Mouse (Mus musculus): Measurements from ENCODE around the gene Rb1.

The Rb1 gene

DNA sequence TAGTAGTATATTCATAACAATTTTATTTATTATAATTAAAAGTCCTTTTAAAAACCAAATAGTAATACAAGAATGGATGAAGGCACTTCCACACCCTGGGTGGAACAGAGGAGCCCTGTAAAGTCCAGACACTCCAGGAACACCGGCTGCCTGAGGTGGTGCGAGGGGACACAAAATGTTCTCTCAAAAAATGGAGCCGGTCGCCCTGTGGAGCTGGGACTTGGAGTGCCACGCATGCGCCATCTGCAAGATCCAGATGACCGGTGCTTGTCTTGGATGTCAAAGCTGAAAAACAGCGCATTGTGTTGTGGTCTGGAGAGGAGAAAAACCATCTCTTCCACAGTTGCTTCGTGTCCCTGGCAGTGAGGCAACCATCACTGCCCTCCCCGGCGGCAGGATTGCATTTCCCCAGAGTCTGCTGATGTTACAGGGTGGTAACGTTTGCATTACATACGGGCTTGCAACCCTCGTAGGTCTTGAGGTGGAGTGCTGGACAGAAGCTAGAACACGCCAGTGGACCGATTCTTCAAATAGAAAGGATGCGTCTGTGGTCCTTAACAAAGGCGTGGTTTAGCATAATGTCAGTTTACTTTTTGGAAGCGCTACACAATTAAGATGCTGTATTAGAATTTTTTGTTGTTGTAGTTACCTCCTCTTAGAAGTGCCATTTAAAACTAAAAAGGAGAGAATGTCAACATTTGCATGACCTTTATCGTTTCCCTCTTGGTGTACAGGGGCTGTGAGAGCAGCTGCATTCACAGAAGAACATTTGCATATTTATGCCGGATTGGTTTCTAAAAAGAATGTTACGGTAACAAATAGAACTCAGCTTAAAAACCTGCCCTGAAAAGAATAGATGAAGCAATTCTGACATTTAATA lies 9.5 kb upstream of the Rb1 start:
- no peak for DNase-seq (ENCODE audit: low spot score)

DNA sequence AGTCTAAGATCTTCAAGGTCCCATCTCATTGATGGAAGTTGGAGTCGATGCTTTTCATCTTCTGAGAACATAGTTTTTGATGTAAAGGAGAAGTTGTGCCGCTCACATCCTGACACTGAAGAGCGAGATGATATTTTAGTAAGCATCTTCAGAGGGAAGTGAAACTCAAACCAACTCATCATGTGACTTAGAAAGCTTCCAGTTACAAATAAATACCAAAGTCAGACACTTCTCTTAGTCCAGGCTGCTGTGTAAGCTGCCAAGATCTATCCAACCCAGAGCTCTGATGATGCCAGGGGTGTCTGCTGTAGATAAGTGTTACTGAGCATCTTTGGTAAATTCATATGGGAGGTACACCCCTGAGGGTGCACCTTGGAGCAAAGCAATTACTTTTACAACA lies 8.3 kb upstream of the Rb1 start:
- DNase-seq (ENCODE audit: low spot score) = no peak

DNA sequence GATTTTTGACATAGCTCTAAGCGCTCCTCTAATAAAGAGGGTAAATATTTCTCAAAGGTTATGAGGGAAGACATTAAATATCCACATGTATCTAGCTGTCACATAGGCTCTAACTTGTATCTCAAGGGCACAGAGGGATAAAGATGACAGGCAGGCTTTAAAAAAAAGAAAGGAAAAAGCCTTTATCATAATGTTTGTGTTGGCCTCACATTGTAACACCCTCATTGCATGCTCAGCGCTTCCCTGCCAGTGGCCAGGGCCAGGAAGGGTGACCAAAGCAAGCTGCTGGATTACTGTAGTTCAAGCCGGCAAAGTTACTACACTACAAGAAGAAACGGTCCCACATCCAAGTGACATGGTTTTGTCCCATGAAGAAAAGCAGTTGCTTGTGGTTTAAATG lies 5.8 kb upstream of the Rb1 start:
- DNase-seq (ENCODE audit: low spot score) = no peak

DNA sequence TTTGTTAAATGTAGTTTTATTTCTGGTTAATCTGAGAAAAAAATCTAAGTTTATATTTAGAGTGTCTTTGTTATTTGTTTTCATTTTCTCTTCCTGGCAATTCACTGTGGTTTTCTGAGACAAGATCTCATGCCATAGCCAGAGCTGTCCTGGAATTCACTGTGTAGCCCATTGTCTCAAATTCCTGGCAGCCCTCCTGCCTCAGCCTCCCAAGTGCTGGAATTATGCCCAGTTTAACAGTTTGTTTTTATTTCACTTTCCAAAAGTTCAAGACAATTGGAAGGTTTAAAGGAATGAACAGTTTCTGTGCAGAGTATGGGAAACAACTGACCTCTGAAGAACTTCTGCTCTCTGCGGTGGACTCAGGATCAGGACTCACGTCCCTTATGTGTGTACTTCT lies 4.2 kb upstream of the Rb1 start:
- no peak for DNase-seq (ENCODE audit: low spot score)

DNA sequence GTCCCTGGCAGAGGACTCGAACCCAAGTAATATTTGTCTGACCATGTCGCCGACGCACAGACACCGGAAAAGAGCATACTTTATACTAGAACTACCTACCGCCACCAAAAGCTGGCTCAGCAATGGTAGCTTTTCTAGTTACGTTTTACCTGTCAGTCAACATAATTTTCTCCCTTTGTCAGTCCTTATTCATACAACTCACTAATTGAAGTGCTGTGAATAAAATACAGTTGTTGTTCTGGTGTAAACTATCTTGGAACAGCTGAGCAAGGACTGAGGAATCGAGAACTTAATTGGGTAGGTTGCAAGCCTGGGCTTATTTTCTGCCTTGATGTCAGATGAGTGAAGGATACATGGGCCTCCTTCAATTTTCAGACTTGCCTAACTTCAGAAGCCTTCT lies 889 bp upstream of the Rb1 start:
- no peak for DNase-seq (ENCODE audit: low spot score)

DNA sequence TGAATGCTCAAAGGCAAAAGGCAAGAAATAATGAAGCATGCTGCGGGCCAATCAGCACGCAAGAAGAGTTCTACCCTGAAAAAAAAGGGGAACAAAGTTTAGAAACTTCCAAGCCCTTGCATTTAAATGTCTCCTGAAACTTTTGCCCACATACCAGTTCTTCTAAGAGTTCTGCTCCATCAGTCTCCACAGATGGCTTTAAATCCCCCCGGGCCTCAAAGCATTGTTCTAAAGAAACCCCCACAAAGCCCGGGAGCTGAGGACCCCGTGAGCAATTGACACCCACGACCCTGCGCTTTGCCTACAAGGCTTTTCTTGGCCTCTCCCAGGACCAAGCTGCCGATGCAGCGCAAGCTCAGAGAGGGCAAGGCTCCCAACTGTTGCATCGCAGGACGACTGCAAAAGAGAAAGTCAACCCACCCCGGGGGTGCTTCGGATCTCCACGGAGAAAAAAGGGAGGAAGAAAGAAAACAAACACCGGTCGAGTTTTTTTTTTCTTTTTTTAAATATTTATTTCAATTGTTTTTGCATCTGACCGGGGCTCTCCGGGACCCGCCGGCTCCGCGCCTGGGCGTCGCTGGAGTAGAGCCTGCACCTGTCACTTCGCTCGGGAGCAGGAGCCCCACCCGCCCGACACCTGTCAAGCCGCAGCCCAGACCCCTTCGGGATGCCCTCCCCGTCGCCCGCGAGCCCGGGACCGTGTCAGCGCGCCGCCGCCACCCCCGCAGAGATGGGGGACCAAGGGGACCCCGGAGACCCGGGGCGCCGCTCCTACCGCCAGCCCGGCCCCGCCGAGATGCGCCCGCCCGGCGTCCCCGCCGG lies 777 bp downstream of the Rb1 start:
- peak; percentile 16 for DNase-seq (ENCODE audit: low spot score)

DNA sequence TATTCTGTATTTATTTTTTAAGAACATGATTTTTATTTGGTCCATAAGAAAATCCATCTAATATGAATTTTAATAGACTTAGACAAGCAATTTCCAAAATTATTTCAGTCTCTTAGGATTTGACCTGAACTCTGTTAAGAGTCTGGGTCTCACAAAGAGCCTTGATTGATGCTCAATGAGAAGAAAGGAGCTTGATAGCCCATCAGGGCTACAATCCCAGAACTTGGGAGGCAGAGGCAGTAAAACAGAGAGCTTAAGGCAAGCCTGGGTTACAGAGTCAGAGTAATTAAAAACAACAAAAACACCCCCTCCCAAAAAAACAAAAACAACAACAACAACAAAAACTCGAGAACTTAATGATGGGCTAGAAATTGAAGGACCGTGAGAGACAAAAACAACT lies 1.7 kb downstream of the Rb1 start:
- DNase-seq (ENCODE audit: low spot score) = no peak

DNA sequence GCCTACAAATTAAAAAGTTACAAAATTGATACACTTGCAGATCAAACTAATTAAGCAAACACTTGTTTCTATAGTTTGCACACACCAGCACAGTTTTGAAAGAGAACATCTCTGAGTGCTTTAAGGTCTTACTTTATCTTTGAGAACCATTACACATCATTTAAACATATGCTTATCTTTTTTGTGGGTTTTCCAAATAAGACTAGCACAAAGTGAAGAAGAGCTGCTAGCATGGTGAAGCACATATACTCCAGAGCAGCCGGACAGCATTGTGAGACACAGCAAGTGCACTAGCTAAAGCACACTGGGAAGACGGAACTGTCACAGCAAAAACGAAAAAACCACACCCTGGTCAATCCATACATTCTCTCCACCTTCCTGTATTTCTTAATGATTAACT lies 3.5 kb downstream of the Rb1 start:
- no peak for DNase-seq (ENCODE audit: low spot score)

DNA sequence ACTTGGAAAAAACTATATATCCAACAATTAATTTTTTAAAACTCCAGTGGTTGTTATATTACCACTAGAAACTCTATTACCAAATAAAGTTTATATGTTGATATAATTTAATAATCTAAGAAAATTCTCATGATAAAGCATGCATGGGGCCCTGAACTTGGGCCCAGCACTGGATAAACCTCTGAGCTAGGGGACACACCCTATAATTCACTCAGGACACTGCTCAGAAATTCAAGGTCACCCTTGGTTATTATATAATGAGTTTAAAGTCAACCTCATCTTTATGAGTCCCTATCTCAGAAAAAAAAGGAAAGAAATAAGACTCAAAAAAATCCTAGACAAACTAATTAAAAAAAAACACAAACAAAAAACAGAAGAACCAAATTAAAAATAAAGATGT lies 8.7 kb downstream of the Rb1 start:
- no peak for DNase-seq (ENCODE audit: low spot score)

DNA sequence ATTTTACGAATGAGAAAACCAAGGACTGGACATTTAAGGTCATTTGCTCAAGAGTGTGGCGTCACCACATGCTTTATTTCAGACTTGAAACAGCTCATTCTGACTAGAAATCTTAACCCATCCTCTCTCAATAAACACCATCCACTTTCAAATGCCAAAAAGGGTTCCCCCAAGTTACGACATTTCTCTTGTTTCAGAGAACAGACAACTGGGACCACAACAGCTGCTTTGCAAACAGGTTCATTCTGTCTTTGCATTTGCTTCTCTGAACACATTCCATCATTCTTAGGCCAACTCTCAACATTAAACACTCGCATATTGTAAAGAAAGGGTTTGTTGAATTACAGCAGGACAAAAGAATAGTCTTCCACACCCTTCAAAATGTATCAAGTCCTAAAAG lies 11.8 kb downstream of the Rb1 start:
- no peak for DNase-seq (ENCODE audit: low spot score)

DNA sequence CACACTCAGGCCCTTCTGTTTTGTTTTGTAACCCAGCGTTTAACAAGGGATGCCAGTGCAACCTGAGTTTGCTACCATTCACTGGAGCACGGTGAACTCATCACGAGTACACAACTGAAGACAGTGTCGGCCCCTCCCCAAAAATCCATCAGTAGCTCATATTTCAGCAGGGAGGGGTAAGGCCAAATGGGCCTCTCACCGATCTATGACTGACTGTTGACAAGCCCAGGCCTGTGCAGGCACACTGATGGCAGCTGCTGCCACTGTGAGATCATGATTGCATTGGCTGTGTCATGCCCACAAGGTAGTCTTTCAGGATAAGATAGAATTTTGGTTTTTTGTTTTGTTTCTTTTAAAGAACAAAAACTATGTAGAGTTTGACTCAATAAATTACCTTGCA lies 12.2 kb downstream of the Rb1 start:
- DNase-seq (ENCODE audit: low spot score) = no peak

DNA sequence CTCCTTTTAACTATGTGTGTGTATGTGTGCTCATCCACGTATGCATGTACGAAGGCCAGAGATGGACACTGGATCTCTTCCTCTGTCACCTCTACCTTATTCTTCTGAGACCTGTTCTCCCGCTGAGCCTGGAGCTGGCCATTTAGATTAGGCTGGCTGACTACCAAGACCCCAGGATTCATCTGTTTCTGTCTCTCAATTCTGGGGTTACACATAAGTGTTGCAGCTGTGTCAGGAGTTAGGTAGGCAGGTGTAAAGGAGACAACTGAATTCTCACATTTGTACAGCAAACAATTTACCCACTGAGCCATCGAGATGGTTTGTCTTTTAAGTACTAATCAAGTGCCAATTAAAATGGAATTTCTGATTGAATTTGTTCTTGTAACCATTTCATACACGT lies 12.7 kb downstream of the Rb1 start:
- DNase-seq (ENCODE audit: low spot score) = no peak

DNA sequence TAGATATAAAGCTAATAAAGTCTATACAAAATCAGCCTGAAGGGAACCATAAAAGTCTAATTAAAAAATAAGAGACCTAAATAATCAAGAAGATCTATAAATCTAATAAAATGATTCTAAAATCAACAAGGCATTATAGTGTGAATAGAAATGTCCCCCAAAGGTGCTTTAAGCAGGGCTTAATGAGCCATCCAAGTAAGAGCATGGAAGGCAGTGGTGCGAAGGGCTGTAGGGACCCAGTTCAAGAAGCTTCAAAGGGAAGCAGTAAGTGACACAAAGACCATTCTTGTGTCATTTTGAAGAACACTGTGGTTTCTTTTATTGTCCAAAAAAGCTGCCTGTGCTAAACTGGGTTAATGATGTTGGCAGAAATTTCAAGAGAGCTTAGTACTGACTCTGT lies 18.1 kb downstream of the Rb1 start:
- no peak for DNase-seq (ENCODE audit: low spot score)

DNA sequence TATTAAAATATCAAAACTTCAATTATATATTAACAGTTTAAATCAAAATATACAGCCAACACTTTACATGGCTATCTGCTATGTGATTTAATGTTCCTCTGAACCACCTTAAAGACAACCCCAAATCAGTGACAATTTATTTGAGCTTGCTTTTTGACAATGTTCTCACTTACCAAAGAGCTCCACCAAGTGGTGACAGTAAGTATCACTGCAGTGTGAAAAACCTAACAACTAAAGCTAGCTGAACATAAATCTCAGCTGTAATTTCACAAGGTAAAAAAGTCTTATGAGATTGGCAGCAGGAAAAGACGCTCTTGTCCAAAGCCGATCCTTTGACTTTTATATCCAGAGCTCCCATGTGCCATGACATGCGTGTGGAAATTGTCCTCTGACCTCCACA lies 22.4 kb downstream of the Rb1 start:
- no peak for DNase-seq (ENCODE audit: low spot score)

DNA sequence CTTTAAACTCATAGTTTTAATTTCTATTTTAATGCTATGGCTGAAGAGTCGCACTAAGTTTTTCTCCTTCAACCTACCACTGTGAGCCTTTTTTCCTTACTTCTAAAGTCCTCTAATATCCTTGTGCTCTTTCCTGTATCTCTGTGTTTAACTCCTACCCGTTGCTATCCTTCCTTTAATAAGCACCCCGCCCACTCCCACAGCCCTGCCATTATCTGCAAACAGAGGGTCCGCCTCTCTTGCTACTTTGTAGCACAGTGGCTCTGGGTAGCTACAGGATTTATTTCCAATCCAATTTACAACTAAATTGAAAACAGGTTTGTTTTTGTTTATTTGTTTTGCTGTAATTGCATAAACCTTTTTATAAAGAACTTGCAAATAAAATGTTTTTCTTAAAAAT lies 23.8 kb downstream of the Rb1 start:
- DNase-seq (ENCODE audit: low spot score) = no peak

DNA sequence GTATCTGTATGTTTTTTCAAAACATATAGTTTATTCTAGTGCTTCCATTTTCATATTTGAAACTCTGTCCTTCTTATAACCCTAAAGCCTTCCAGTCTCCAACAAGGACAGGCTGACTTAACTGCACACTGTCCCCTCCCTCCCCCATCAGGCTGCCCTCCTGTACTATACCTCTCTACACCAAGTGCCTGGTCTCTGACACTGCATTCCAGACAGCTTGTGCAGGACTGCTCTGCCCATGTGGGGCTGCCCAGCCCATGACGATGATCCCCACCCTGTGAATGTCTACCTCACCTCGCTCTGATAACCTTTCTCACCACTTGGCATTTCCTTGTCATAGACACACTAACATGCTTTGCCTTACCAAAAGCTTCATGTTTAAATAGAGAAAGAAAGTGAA lies 30.1 kb downstream of the Rb1 start:
- no peak for DNase-seq (ENCODE audit: low spot score)

DNA sequence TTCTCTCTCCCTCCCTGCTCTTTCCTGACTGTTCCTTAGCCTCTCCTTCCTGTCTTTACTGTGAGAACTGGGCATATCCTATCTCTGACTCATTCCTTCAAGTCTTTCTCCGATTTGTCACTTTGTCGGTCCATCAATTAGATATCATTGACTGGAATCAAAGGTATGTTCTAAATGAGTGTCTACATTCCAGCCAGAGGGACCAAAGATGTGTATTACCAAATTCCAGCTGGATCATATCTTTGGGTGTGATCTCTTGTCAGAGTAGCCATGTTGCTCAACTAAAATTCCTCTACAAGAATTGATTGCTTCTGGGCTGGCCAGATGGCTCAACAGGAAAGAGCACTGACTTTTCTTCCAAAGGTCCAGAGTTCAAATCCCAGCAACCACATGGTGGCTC lies 32.0 kb downstream of the Rb1 start:
- DNase-seq (ENCODE audit: low spot score) = no peak

DNA sequence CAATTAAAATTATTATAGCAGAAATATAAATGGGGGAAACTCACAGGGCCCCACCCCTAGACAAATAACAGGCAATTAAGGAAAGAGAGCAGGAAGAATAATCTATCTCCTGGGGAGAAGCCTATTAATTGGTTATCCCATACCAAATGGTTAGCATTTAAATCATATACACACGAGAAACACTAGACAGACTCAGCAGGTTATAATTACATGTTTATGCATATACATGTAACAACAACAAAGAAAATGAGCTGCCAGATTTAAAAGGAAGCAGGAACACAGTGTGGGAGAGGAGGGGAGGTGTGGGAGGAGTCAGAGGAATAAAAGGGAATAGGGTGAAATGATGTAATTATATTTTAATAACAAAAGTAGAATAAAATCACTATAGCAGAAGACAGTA lies 33.2 kb downstream of the Rb1 start:
- DNase-seq (ENCODE audit: low spot score) = no peak

DNA sequence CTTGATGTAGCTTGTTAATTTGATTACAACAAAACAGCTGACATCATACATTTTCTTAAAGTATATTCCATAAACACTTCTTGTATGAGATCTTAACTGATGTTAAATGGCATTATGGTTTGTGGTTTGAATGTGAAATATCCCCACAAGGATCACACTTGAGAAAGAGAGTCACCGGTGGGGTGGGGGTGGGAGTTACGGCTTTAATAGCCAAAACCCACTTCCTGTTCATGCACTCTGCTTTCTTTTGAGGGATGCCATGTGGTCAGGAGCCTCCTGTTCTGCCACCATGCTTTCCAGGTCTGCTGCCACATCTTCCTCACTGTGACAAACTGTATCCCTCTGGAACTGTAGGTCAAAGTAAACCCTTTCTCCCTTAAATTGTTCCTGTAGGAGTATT lies 35.7 kb downstream of the Rb1 start:
- DNase-seq (ENCODE audit: low spot score) = no peak

DNA sequence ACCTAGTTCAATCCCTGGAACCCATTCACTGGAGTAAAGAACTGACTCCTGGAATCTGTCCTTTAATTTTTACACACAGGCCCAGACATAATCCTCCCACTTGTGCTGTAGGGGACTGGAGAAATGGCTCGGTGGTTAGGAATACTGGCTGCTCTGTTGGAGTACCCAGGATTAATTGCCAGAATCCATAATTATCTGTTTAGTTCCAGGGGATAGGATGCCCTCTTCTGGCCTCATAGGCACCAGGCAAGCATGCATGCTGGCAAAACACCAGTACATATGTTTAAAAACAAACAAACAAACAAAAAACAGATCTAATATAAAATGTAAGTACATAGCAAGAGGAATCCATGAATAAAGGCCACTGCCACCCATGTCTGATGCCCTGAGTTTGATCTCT lies 44.6 kb downstream of the Rb1 start:
- DNase-seq (ENCODE audit: low spot score) = no peak

DNA sequence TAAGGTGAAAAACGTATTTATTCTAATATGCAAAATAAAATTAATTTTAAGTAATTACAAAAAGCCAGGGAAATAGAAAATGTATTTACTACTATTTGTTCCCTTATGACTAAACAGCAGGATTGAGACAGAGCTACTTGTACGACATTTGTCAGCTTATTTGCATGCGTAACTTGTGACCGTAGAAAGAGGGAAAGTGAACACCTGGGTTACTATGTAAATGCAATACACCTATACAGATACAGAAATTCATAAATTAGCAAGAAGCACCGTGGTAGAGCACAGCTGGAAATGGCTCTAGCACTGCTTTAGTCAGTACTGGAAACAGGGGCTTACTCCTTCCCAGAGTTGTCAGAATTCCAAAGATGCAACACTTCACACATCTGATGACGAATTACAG lies 46.5 kb downstream of the Rb1 start:
- DNase-seq (ENCODE audit: low spot score) = no peak

DNA sequence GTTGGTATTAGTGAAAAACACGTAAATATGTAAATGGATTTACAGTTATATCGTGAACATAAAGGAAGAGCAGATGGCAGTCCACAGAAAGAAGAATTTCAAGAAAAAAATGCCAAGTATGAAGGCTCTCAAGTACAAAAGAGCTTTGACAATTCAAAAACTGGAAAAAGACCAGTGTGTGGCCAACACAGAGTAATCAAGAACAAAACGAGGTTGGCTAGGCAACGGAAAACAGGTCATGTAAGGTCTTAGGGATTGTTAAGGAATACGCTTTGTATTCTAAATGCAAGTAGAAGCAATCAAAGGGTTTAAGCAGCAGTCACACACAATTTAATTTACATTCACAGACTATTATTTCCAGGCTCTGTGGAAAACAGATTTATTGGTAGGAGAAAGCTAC lies 53.8 kb downstream of the Rb1 start:
- DNase-seq (ENCODE audit: low spot score) = no peak

DNA sequence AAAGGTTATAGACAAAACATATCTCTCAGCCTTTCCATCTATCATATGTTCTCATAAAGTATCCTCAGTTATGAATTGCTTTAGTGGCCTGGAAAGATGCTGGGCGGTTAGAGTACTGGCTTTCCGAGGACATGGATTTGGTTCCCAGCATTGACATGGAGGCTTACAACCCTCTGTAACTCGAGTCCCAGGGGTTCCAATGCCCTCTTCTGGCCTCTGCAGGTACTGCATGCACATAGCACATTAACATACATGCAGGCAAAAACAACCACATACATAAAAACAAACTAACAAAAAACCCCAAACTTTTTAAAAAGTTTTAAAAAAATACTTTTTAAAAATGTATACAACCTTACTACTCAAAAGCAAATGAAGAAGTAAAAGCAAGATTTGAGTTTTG lies 59.5 kb downstream of the Rb1 start:
- no peak for DNase-seq (ENCODE audit: low spot score)

DNA sequence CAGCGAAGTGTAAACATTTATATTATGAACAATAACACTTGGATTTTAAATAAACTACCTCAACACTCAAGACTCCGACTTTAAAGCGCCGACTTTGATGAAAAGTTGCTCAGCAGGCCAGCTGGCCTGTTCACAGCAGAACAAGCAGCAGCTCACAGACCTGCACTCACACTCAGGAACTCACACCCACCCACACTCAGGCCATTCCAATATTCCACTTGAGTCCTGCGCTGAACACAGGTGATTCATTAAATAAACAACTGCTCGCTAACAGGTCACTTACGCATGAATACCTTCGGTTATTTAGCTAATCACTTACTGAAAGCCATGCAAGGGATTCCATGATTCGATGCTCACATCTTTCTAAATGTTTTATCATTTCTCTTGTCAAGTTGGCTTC lies 63.4 kb downstream of the Rb1 start:
- no peak for DNase-seq (ENCODE audit: low spot score)

All from urinary bladder, postnatal 10 days (tissue).